Mouse (Mus musculus) lung, adult 18-20 months (tissue): ENCODE data around the gene Gm11042.

Experiments used
- DNase-seq, 2 experiments: peaks; one replicate each; pipeline ENCODE4 v3.0.0; 2022; ENCODE audit warnings: mixed read lengths in 2 of 2

Gm11042 gene

DNA sequence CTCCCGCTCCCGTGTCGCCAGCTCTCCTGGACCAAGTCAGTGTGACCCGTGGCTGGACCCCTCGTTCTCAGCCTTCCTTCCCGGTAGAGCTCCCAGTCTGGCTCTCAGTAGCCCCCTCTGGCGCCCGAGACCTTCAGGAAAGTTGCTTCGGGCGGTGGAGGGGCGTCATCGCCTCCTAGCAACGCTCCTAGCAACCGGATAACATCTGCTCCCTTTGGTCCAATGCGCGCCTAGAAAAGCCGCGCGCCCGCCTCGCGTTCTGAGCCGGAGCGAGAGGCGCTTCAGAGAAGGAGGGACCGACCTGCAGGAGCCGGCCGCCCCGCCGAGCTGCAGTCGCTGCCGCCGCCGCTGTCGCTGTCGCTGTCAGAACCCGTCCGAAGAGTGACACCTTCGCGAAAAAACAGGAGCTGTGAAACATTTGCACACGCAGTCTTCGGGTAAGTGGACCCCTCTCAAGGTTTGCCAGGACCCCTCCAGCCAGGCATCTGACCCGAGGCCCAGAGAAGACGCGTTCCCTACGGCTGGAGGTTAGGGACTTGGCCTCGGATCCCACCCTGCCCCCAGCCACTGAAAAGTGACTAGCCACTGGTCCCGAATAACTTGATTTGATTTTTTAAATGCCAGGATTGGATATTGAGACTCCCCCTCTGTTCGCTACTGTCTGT, 32.0 kb downstream of the Gm11042 start:
- DNase-seq = peak; percentile 5 to 17

DNA sequence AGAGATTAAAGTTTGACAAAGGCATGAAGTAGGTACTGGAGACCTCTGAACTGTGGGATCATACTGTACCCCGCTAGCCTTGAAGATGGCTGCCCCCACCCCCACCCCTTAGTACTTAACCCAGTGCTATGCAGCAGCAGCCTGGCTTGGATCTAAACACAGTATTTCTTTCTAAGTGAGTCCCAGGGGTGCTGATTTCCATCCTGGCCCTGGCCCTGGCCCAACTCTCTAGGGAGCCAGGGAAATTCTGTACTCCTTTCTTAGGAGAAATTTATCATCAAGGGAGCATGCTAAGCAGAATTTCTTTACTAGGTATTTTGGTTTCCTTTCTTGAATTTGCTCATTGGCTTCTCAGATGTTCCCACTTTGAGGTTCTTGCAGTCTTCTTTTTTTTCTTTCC, 33.3 kb downstream of the Gm11042 start:
- DNase-seq = no peak

DNA sequence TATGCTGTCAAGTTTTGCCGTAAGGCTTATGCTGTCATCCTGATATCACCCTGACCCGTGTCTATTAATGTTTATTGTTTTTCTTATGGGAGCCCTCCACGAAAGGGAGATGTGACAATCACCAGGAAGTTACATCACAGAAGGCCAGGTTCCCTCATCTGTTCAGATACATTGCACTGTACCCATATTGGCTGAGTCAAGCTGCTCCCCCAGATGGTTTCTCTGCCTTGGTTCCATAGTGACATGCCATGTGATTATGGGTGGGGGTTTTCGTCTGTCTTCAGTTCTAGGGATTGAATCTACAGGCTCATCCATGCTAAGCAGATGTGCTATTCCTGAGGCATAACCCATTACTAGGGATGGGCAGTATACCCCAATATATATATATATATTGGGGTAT, 34.8 kb downstream of the Gm11042 start:
- DNase-seq = no peak

DNA sequence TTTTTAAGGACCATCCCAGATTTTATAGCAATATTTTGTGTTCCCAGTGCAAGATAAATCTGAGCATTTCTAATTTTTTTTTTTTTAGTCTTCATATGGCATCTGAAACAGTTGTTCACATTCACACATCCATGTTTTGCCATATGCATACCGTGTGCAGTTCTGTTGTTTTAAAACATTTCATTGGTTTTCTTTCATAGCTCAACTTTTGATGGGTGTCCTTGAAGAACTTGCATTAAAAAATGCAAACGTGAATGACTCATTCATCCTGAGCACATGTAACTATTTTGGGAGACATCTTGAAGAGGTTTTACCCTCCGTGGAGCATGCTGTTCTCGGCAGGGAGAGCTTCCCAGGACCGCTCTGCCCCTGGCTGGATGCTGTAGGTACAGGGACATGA, 38.9 kb downstream of the Gm11042 start:
- no peak for DNase-seq

DNA sequence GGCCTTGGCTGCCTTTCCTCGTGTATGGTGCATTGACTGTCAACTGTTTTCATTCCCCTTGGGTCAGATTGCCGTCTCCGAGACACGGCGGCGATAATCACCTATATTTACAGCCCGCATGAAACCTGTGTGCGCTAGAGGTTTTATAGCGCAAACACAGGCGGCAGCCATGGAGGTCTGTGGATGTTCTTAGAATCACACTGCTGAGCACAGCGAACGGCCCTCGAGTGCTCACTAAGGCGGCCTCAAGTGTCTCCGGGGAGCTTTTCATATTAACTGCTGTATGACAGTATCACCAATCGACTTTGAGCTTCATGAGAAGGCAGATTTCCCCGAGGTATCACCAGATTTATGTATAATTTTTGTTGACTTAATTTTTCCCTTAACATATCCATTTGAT, 43.6 kb downstream of the Gm11042 start:
- DNase-seq = no peak

DNA sequence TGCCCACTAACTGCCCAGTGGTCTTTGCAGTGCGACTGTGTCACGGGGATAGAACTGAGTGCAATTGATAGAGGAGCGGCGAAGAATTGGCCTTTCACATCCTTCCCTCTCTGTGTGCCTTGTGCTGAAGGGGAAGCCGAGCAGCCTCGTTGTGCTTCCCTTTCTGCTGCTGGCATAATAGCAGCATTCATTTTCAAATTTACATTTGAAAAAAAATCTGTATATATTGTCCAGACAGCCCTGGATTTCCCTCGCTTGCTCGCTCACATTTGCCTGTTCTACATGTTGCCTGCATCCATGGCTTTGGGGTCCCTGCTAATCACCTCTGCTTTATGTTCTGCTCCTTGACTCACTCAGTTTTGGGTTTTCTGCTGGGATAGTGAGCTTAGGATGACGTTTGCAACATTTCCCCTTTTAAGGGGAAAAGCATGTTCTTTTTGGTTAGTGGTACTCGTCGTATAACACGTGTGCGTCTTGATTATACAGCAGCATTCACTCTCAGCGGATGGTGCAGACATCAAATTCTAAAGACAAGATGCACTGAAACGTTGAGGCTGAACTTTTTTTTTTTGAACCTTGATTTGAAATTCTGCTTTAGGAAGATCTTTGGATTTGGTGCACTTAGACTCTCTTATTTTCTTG, 47.4 kb downstream of the Gm11042 start:
- DNase-seq = no peak

DNA sequence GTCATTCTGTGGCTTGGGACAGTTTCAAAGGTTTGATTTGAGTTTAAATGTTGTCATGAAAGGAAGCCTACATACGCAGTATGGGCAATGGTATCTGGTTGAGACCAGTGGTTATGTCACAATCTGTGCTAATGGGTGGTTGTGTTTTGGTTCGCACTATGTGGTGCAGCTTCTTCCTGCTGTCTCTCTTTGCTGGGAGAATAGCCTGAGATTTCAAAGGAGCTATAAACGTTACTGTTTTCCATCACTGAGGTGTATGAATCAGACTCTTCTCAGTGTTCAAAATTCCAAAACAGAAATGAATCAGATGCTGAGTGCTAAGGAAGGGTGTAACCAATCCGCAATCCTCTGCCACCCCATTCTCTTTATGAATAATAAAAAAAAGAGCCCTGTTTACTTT, 49.1 kb downstream of the Gm11042 start:
- DNase-seq = no peak
